In the genomic region with DNA sequence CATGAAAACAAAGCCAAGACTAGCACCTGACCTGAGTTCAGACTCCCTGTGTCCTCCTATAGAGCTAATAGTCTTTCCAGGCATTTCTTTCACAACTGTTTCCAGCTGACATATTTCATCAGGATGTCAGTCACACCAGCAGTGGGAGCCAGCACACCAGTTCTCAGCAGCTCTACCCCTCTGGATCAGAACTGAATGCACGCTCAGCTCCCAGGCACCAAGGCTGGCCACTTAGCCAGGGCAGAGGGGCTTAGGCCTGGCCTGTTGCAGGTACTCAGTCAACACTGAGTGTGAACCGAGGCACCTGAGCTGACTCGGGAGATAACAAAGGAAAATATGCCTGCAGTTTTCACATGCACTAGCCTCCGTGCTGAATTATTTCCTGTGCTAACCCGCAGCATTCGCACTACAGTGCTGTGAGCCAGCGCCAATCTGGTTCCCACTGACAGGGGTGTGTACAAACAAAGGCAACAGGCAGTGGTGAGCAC, we compare ENCODE assay signal across 10 mouse cellular contexts.
DNase-seq lines count a peak whose midpoint lies in the region; ATAC-seq and TF ChIP-seq lines count a peak whose summit lies in the region.
"Had no signal": no experiment of that assay in that cellular context is flagged by ENCODE, and none has a peak within 500 bp of the region (broad histone marks: within the 10 kb centered on the region; RNA-seq: fewer than 3 reads in every experiment).

No protein-coding gene starts in this region.

- peak; percentile 30; the same call in 1 of the 2 replicates for ATAC-seq in kidney, embryonic 14.5 days (ENCODE audit: low FRiP score, low TSS enrichment)
- ATAC-seq in kidney, embryonic 15.5 days (replicated peaks; ENCODE audit: low FRiP score) = no peak
- ATAC-seq in limb, embryonic 13.5 days (ENCODE audit: low FRiP score, low read depth) = peak; percentile 55
- ATAC-seq in megakaryocyte-erythroid progenitor cell, adult 5-6 weeks (replicated peaks; ENCODE audit: low FRiP score, low TSS enrichment, poor library complexity, severe bottlenecking) = no peak
- no peak for ATAC-seq in frontal cortex, adult (ENCODE audit: low TSS enrichment)

- TF ChIP-seq RAD21 in MEL (IDR thresholded peaks at IDR 0.05; ENCODE audit: low read depth, low read length) = no peak

- no peak for TF ChIP-seq EP300 in MEL (IDR thresholded peaks at IDR 0.05; ENCODE audit: low read depth in 1 of 2, low read length in 2 of 2)

- no peak overlapping the region for H3K27ac ChIP-seq in kidney, embryonic 14.5 days (ENCODE audit: low read depth, low read length)
- no peak overlapping the region for H3K27ac ChIP-seq in kidney, embryonic 15.5 days
- no peak overlapping the region for H3K27ac ChIP-seq in MEL (ENCODE audit: control insufficient read depth, low read depth, low read length)
- H3K27ac ChIP-seq in embryonic fibroblast, embryonic 13.5 days (ENCODE audit: insufficient read depth, low read length) = no peak overlapping the region
- 0 out of 2 replicates have a peak overlapping the region, but pooled peaks have one; percentile 2 for H3K27ac ChIP-seq in limb, embryonic 13.5 days
- H3K27ac ChIP-seq: embryonic facial prominence, embryonic 15.5 days; liver, embryonic 15.5 days had no signal

- no peak overlapping the region for H3K4me3 ChIP-seq in kidney, embryonic 14.5 days (ENCODE audit: low read length)
- H3K4me3 ChIP-seq in kidney, embryonic 15.5 days (replicated peaks) = no peak overlapping the region
- no peak overlapping the region for H3K4me3 ChIP-seq in MEL (ENCODE audit: control insufficient read depth in 1 of 2, insufficient read depth in 1 of 2, low read depth in 2 of 2, low read length in 2 of 2)
- no peak overlapping the region for H3K4me3 ChIP-seq in embryonic fibroblast, embryonic 13.5 days (ENCODE audit: insufficient read depth, low read length)
- no peak overlapping the region for H3K4me3 ChIP-seq in limb, embryonic 13.5 days
- H3K4me3 ChIP-seq: embryonic facial prominence, embryonic 15.5 days; liver, embryonic 15.5 days had no signal

- peaks cover 9% of the 10 kb centered on the region for H3K4me1 ChIP-seq in kidney, embryonic 14.5 days (ENCODE audit: control insufficient read depth, insufficient read depth, low read length)
- peaks cover 40% of the 10 kb centered on the region for H3K4me1 ChIP-seq in kidney, embryonic 15.5 days
- H3K4me1 ChIP-seq in MEL (ENCODE audit: control insufficient read depth in 1 of 2, insufficient read depth in 2 of 2, low read length in 2 of 2) = no peaks in the 10 kb centered on the region
- H3K4me1 ChIP-seq in embryonic fibroblast, embryonic 13.5 days (ENCODE audit: control insufficient read depth, insufficient read depth, low read length) = peaks cover 4% of the 10 kb centered on the region
- peaks cover 76% of the 10 kb centered on the region for H3K4me1 ChIP-seq in limb, embryonic 13.5 days

- no peaks in the 10 kb centered on the region for H3K36me3 ChIP-seq in kidney, embryonic 14.5 days (ENCODE audit: control insufficient read depth, insufficient read depth, low read length)
- no peaks in the 10 kb centered on the region for H3K36me3 ChIP-seq in kidney, embryonic 15.5 days
- no peaks in the 10 kb centered on the region for H3K36me3 ChIP-seq in MEL (ENCODE audit: control insufficient read depth in 1 of 2, insufficient read depth in 2 of 2, low read length in 2 of 2)
- H3K36me3 ChIP-seq in limb, embryonic 13.5 days = no peaks in the 10 kb centered on the region
- H3K36me3 ChIP-seq: embryonic facial prominence, embryonic 15.5 days; liver, embryonic 15.5 days had no signal

- TF ChIP-seq CTCF in MEL (IDR thresholded peaks at IDR 0.05 in 2 of 3, conservative IDR thresholded peaks at IDR 0.05 in 1 of 3; ENCODE audit: control insufficient read depth in 1 of 3, insufficient read depth in 1 of 3, low read depth in 2 of 3, low read length in 3 of 3, poor library complexity in 1 of 3, severe bottlenecking in 1 of 3) = peak in 1 of 3 experiments; percentile 1; a peak in 1 of 6 replicates
- TF ChIP-seq CTCF in embryonic fibroblast, embryonic 13.5 days (IDR thresholded peaks at IDR 0.05; ENCODE audit: borderline replicate concordance, insufficient read depth, low read length) = peak; percentile 60; the same call in 1 of the 2 replicates

- H3K9ac ChIP-seq in kidney, embryonic 14.5 days (ENCODE audit: low read depth, low read length) = no peak overlapping the region
- H3K9ac ChIP-seq in kidney, embryonic 15.5 days = no peak overlapping the region
- no peak overlapping the region for H3K9ac ChIP-seq in MEL (ENCODE audit: control insufficient read depth, low read depth, low read length, poor library complexity, severe bottlenecking)
- H3K9ac ChIP-seq in limb, embryonic 13.5 days = no peak overlapping the region
- H3K9ac ChIP-seq: embryonic facial prominence, embryonic 15.5 days; liver, embryonic 15.5 days had no signal

- DNase-seq in MEL (ENCODE audit: low read depth, low spot score) = no peak
- no peak for DNase-seq in urinary bladder, postnatal 36 days (ENCODE audit: low spot score in 2 of 2)

- H3K4me2 ChIP-seq in kidney, embryonic 14.5 days (replicated peaks; ENCODE audit: low read depth, low read length) = no peak overlapping the region
- no peak overlapping the region for H3K4me2 ChIP-seq in kidney, embryonic 15.5 days
- H3K4me2 ChIP-seq in limb, embryonic 13.5 days (replicated peaks) = no peak overlapping the region
- H3K4me2 ChIP-seq: embryonic facial prominence, embryonic 15.5 days; liver, embryonic 15.5 days had no signal

- TF ChIP-seq POLR2A in MEL (IDR thresholded peaks at IDR 0.05; ENCODE audit: control insufficient read depth in 1 of 2, insufficient read depth in 1 of 2, low read depth in 1 of 2, low read length in 2 of 2, poor library complexity in 1 of 2) = no peak
- TF ChIP-seq POLR2A in embryonic fibroblast, embryonic 13.5 days (IDR thresholded peaks at IDR 0.05; ENCODE audit: low read depth, low read length) = no peak

- no peaks in the 10 kb centered on the region for H3K79me2 ChIP-seq in MEL (ENCODE audit: control insufficient read depth, insufficient read depth, low read length, poor library complexity)

- H3K27me3 ChIP-seq in kidney, embryonic 14.5 days (ENCODE audit: control insufficient read depth, insufficient read depth, low read length) = peaks cover 10% of the 10 kb centered on the region; the same call in 1 of the 2 replicates
- peaks cover 37% of the 10 kb centered on the region for H3K27me3 ChIP-seq in kidney, embryonic 15.5 days
- peaks cover 5 to 10% of the 10 kb centered on the region in 2 experiments for H3K27me3 ChIP-seq in MEL (ENCODE audit: control insufficient read depth in 1 of 2, insufficient read depth in 2 of 2, low read length in 2 of 2)
- peaks cover 12% of the 10 kb centered on the region for H3K27me3 ChIP-seq in limb, embryonic 13.5 days
- H3K27me3 ChIP-seq: embryonic facial prominence, embryonic 15.5 days had no signal

- 67% methylated on average over 7 of the region's 7 CpGs for WGBS in kidney, embryonic 14.5 days
- WGBS in kidney, embryonic 15.5 days = 64% methylated on average over 7 of the region's 7 CpGs
- 46% methylated on average over 7 of the region's 7 CpGs for WGBS in limb, embryonic 13.5 days

- no peaks in the 10 kb centered on the region for H3K9me3 ChIP-seq in kidney, embryonic 14.5 days (ENCODE audit: control insufficient read depth, low read length)
- no peaks in the 10 kb centered on the region for H3K9me3 ChIP-seq in kidney, embryonic 15.5 days (replicated peaks)
- H3K9me3 ChIP-seq in MEL (replicated peaks; ENCODE audit: insufficient read depth, low read length) = no peaks in the 10 kb centered on the region
- no peaks in the 10 kb centered on the region for H3K9me3 ChIP-seq in limb, embryonic 13.5 days
- H3K9me3 ChIP-seq: embryonic facial prominence, embryonic 15.5 days; liver, embryonic 15.5 days had no signal

TF ChIP-seq in MEL, 35 proteins besides CTCF, POLR2A, EP300 and RAD21:
- TF ChIP-seq TAL1 (IDR thresholded peaks at IDR 0.05; ENCODE audit: low read length) = no peak
- no peak for TF ChIP-seq ETS1 (IDR thresholded peaks at IDR 0.05; ENCODE audit: low read depth, low read length)
- TF ChIP-seq MAFK (IDR thresholded peaks at IDR 0.05; ENCODE audit: borderline replicate concordance, low read depth, low read length) = no peak
- no peak for TF ChIP-seq MAZ (IDR thresholded peaks at IDR 0.05; ENCODE audit: low read depth, low read length)
- no peak for TF ChIP-seq NRF1 (IDR thresholded peaks at IDR 0.05; ENCODE audit: insufficient read depth, low read depth, low read length, poor library complexity, severe bottlenecking)
- no peak for TF ChIP-seq BHLHE40 (IDR thresholded peaks at IDR 0.05; ENCODE audit: borderline replicate concordance, low read depth, low read length)
- no peak for TF ChIP-seq TCF12 (IDR thresholded peaks at IDR 0.05; ENCODE audit: low read depth, low read length)
- TF ChIP-seq ZNF384 (IDR thresholded peaks at IDR 0.05; ENCODE audit: low read depth, low read length) = no peak
- TF ChIP-seq SMC3 (IDR thresholded peaks at IDR 0.05; ENCODE audit: low read depth, low read length) = peak; percentile 8; the same call in 1 of the 2 replicates

Comparison
In these comparisons a context has a peak if more than half of its experiments do, and no peak if none do; other contexts are left out.
1. ATAC-seq: peak in kidney, embryonic 14.5 days (single experiment) and limb, embryonic 13.5 days (single experiment); none in kidney, embryonic 15.5 days (single experiment), megakaryocyte-erythroid progenitor cell, adult 5-6 weeks (single experiment) and frontal cortex, adult (single experiment).